Mouse (Mus musculus) liver, adult (tissue): ENCODE data around the gene D930020B18Rik.

ENCODE experiments used
- GATA4 ChIP-seq: IDR thresholded peaks from 2 replicates; pipeline ENCODE4 v1.6.1; 2014; ENCODE audit warnings: mild to moderate bottlenecking, low read length; ENCODE audit not compliant: insufficient replicate concordance

Gene D930020B18Rik

GRCm38 (mm10) chr10:121669103-121669502 is 27.7 kb downstream of the D930020B18Rik start:
- TF ChIP-seq GATA4 = no peak

GRCm38 (mm10) chr10:121677019-121677418 is 35.6 kb downstream of the D930020B18Rik start:
- no peak for TF ChIP-seq GATA4

- TF ChIP-seq GATA4 = no peak
Observed at GRCm38 (mm10) chr10:121680902-121681301, 39.5 kb downstream of the D930020B18Rik start.

GRCm38 (mm10) chr10:121682539-121682938 is 41.2 kb downstream of the D930020B18Rik start:
- no peak for TF ChIP-seq GATA4

GRCm38 (mm10) chr10:121686153-121686660 is 44.8 kb downstream of the D930020B18Rik start:
- TF ChIP-seq GATA4 = no peak

- no peak for TF ChIP-seq GATA4
Observed at GRCm38 (mm10) chr10:121687511-121687910, 46.1 kb downstream of the D930020B18Rik start.

- no peak for TF ChIP-seq GATA4
Observed at GRCm38 (mm10) chr10:121689591-121690314, 48.4 kb downstream of the D930020B18Rik start.

GRCm38 (mm10) chr10:121692944-121693579 is 51.7 kb downstream of the D930020B18Rik start:
- no peak for TF ChIP-seq GATA4

- TF ChIP-seq GATA4 = no peak
Observed at GRCm38 (mm10) chr10:121694567-121694966, 53.2 kb downstream of the D930020B18Rik start.

- no peak for TF ChIP-seq GATA4
Observed at GRCm38 (mm10) chr10:121701296-121702248, 60.2 kb downstream of the D930020B18Rik start.

GRCm38 (mm10) chr10:121703619-121704018 is 62.2 kb downstream of the D930020B18Rik start:
- no peak for TF ChIP-seq GATA4

GRCm38 (mm10) chr10:121704871-121705270 is 63.5 kb downstream of the D930020B18Rik start:
- no peak for TF ChIP-seq GATA4

GRCm38 (mm10) chr10:121705399-121706163 is 64.2 kb downstream of the D930020B18Rik start:
- TF ChIP-seq GATA4 = no peak

- no peak for TF ChIP-seq GATA4
Observed at GRCm38 (mm10) chr10:121716862-121717261, 75.5 kb downstream of the D930020B18Rik start.

- TF ChIP-seq GATA4 = no peak
Observed at GRCm38 (mm10) chr10:121718896-121719585, 77.7 kb downstream of the D930020B18Rik start.
